Mouse (Mus musculus) embryo, embryonic 9.5 days (tissue): ENCODE results near the gene Fam227a.
"Not testable (repeated sequence)": the region's sequence is repeated elsewhere in the genome, so short reads cannot be mapped to it uniquely, and the experiment has no call there.

ENCODE experiments used
- DNase-seq: peaks from one replicate; pipeline ENCODE4 v3.0.0-alpha.2; 2017; ENCODE audit errors: extremely low spot score

Gene Fam227a

GRCm38 (mm10) chr15:79683707-79684465, 25.1 kb upstream of the Fam227a start:
- DNase-seq = no peak

GRCm38 (mm10) chr15:79683146-79683545, 24.4 kb upstream of the Fam227a start:
- DNase-seq = no peak

DNA sequence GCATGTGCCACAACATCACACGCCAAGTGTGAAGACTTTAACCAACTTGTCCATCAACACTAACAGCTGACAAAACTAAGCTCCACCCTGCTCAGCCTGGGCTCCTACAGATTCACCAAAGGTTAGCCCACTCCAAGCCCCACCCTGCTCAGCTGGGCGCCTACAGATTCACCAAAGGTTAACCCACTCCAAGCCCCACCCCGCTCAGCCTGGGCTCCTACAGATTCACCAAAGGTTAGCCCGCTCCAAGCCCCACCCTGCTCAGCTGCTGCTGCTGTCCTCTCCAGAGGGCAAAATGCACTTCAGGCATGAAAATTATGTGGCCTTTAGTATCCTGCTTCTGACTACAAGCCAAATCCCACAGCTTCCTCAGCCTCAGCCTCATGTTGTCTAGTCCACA, 23.2 kb upstream of the Fam227a start:
- DNase-seq = no peak

GRCm38 (mm10) chr15:79677936-79678335, 19.2 kb upstream of the Fam227a start:
- no peak for DNase-seq

- DNase-seq = not testable (repeated sequence)
Measured at GRCm38 (mm10) chr15:79671828-79672348, 13.1 kb upstream of the Fam227a start.

- no peak for DNase-seq
Measured at GRCm38 (mm10) chr15:79670972-79671299, 12.2 kb upstream of the Fam227a start.

DNA sequence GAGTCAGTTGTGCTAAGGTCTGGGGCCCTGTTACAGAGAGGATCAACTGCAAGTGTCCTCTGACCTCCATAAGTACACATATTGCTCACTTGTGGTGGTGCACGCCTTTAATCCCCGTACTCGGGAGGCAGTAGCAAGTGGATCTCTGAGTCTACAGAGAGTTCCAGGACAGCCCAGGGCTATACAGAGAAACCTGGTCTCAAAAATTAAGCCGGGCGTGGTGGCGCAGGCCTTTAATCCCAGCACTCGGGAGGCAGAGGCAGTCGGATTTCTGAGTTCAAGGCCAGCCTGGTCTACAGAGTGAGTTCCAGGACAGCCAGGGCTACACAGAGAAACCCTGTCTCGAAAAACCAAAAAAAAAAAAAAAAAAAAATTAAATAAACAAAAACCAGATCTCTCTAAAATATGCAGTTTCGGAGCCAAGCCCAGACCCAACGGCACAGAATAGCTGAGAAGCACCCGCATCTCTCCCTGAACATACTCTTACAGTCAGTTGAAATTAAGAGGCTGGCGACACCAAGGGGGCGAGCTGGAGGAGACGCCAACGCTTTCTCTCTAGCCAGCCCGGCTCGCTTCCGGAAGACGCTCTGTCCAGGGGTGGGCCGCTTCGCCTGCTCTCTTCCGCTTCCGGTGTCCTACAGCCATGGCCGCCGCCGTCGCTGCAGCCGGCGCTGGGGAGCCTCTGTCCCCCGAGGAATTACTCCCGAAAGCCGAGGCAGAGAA, 11.7 kb upstream of the Fam227a start, which contains the start of gene Tomm22:
Gene Tomm22, plus strand, starts transcription at position 613 of the 723 bp plus-strand sequence.
- DNase-seq = peak; percentile 88

DNA sequence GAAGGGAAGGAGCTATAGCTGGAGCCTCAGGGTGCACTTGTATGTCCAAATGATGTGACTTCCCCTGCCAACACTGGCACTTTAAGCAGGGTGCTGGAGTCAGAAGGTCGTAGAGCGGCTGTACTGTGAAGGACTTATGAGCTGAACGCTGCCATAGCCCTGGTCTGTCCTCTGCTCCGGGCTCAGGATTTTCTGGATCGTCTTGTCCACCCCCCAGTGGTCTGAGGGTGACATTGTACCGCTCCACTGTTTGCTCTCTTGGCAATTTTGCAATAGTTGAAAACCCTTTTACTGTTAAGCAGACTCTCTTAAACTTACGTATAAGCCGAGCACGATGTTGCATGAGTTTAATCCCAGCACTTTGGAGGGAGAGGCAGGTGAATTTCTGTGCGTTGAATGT, 10.4 kb upstream of the Fam227a start:
- no peak for DNase-seq

GRCm38 (mm10) chr15:79664666-79665065, 5.9 kb upstream of the Fam227a start:
- DNase-seq = no peak

GRCm38 (mm10) chr15:79661852-79662251, 3.1 kb upstream of the Fam227a start:
- DNase-seq = peak; percentile 22

DNA sequence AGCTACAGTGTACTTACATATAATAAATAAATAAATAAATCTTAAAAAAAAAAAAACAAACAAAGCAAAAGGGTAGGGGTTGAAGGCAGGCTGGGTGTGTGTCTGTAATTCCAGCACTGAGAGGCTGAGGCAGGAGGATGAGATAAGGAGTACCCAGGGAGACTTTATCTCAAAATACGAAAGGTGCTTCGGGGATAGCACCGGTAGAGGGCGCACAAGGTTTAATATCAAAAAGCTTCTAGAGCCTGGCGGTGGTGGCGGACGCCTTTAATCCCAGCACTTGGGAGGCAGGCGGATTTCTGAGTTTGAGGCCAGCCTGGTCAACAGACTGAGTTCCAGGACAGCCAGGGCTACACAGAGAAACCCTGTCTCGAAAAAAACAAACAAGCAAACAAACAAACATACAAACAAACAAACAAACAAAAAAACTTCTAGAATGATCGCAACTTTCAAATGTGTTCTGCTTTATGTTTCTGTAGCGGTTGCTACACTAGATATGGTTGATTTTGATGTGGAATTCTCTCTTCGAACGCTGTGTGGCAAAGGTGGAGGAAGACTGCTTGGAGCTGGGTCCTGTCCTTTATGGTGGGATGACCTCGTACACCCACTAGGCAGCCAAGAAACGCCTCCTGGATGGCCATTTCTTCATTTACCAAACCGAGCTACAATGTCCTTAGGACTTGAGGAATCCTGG, 772 bp downstream of the Fam227a start:
- DNase-seq = peak; percentile 77

DNA sequence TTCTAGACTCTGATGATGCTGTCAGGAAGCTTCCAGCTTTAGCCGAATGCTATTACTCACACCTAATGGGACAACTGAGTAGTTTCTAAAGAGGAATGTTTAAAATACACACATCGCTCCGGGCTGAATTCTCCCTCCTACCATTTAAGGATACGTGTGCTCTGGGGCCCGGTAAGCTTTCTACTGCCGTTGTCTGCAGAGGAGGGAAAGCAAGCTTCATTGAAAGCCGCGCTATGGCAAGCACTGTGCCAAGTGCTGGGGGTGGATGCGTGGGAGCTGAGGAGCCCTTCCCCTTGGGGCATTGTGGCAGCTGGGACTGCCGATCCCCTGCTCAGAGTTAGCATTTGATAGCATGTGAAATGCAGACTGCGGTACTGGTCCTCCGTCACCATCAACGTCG, 2.3 kb downstream of the Fam227a start:
- no peak for DNase-seq

DNA sequence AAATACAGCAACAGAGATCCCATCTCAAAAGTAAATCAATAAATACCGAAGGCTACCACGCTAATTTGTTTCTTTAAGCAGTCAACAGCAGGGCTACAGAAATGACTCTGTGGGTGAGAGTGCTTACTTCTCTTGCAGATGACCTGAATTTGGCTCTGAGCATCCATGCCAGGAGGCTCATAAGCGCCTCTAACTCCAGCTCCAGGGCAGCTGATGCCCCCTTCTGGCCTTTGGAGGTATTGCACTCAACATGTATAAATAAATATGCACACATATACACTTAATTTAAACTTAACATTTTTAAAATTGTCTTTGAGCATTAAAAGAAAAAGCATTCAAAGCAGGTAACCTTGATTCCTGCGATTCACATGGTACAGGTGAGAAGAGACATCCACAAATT, 7.3 kb downstream of the Fam227a start:
- no peak for DNase-seq

GRCm38 (mm10) chr15:79650569-79650968, 8.2 kb downstream of the Fam227a start:
- peak; percentile 43 for DNase-seq

- DNase-seq = no peak
Measured at GRCm38 (mm10) chr15:79648130-79648529, 10.6 kb downstream of the Fam227a start.

- DNase-seq = no peak
Measured at GRCm38 (mm10) chr15:79645483-79645882, 13.3 kb downstream of the Fam227a start.

DNA sequence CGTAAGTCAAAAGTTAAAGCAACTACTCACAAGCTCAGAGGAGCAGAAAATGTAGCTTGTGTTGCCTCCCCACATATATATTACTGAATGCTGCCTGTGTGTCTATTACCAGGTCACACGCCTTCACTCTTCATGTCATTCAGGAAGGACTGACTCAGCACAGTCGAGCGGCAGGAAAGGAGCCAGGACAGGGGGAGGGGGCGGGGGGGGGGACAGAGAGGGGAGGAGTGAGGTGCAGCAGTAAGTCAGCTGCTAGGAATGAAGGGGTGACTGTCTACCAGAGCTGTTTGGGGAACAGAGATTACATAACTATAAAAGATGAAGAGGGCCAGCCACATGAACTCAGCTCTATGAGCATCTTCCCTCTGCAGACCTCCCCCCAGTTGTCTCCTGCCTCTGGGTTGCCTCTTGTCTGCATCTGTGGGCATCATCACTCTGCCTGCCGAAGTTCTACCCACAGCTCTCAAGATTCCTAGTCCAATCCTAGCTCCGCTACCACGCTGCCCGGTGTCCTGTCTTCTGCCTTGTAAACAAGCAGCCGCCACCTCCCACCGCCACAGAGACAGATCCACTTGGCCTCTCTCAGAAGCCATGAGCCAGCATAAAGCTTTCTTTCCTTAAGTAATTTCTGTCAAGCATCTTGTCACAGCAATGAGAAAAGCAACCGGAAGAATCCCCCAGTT, 17.5 kb downstream of the Fam227a start:
- DNase-seq = no peak

DNA sequence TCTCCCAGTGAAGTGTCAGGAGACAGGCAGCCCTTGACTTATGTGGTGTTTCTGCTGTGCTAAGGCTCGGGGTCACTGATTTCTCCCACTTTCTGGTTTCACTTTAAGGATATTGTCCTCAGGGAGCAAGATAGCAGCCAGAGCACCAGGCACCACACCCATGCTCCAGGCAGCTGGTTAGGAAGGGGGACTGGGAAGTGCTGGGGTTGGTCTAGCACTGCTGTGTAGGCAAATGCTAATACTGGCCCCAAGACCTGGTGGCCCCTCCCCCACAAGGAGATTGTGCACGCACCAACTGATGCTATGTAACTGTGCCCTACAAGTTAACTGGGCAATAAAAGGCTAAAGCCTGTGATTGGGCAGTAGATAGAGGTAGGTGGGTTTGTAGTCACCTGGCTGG, 28.3 kb downstream of the Fam227a start:
- no peak for DNase-seq

DNA sequence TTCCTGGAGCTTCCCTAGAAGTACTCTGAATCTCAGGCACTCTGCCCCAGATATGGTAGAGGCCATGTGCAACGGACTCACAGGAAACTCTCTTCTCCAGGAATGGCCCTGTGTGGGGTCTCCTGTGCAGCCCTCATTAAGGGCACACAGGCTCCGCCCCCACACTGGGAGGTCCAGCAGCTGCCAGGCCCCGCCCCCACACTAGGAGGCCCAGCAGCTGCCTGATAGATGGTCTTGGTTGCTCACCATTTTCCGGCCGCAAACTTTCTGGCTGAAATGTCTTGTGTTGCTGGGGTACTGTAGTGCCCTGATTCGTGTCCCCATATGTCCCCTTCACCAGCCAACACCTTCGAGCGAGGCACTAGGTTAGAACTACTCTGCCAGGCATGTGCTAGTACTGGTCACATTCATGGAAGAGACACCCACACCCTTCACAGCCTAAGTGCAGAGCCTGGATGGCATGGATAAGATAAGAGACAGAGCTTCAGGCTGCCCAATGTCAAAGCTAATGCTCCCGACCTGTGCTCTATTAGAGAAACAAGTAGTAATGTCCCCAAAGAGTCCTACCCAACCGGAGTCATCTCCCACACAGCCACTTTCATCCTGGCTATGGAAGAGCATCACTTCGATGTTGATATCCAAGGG, 38.9 kb downstream of the Fam227a start:
- DNase-seq = no peak

DNA sequence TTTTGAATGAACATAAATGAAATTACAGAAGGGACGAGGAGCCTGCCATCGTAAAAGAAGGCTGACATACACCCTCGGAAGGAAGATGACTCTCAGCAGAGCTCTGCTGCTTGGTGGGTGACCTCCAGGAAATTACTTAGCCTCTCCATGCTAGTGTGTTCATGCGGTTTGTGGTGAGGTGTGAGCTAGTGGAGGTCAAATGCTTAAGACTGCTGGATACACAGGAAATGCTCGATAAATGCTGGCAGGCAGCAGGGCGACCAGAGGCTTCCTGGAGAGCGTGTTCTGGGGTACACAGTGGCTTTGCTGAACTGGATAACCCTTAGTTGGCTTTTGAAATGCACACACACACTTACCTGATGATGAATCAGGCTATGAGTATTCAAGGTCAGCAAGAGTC, 40.3 kb downstream of the Fam227a start:
- no peak for DNase-seq

DNA sequence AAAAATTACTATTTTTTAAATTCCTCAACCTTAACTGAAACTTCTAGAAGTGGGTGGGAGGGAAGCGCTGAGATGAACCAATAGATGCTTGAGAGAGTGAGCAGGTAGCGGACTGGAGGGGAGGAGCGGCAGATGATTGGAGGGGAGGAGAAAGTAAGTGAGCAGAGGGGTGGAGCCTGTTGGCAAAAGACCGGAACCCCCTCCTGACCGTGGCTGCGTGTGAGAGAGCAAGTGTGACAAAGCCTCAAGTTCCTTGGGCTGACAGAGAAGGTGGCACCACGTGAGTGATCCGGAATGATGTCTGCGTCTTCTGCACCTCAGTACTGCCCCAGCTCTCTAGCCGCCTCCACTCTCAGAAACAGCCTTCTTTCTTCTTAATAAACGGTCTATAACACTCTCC, 41.6 kb downstream of the Fam227a start:
- no peak for DNase-seq
